Mouse (Mus musculus) midbrain, embryonic 12.5 days (tissue): Measurements from ENCODE around the gene Neu4. TPM values are rescaled to one million over a fixed set of nuclear protein-coding genes. Genes with fewer than 3 reads are reported as not detected.
"Not testable (repeated sequence)": the region's sequence is repeated elsewhere in the genome, so short reads cannot be mapped to it uniquely, and the experiment has no call there.

ENCODE experiments used
- ATAC-seq: fragments of 200-750 bp; cut with Nextera tagmentation; 2 replicates; pipeline ENCODE4 v1.8.0; 2017; ENCODE audit warnings: low read depth, moderate TSS enrichment, moderate library complexity; ENCODE audit not compliant: low FRiP score
- H3K27ac ChIP-seq: fragments of 300-500 bp; sonication (generic); replicated peaks from 2 replicates; pipeline ENCODE4 v1.5.1; 2016; ENCODE audit warnings: mild to moderate bottlenecking
- H3K27me3 ChIP-seq: fragments of 300-500 bp; sonication (generic); 2 replicates; pipeline ENCODE4 v1.6.1; 2016; ENCODE audit warnings: mild to moderate bottlenecking
- H3K36me3 ChIP-seq: fragments of 300-500 bp; sonication (generic); 2 replicates; pipeline ENCODE4 v1.6.1; 2016
- H3K4me1 ChIP-seq: fragments of 300-500 bp; sonication (generic); 2 replicates; pipeline ENCODE4 v1.6.1; 2016
- H3K4me2 ChIP-seq: fragments of 300-500 bp; sonication (generic); replicated peaks from 2 replicates; pipeline ENCODE4 v1.6.1; 2016; ENCODE audit warnings: mild to moderate bottlenecking, moderate library complexity
- H3K4me3 ChIP-seq: fragments of 300-500 bp; sonication (generic); 2 replicates; pipeline ENCODE4 v1.5.1; 2016; ENCODE audit warnings: mild to moderate bottlenecking
- H3K9ac ChIP-seq: fragments of 300-500 bp; sonication (generic); replicated peaks from 2 replicates; pipeline ENCODE4 v1.6.1; 2016; ENCODE audit warnings: mild to moderate bottlenecking, moderate library complexity
- H3K9me3 ChIP-seq: fragments of 300-500 bp; sonication (generic); 2 replicates; pipeline ENCODE4 v1.6.1; 2016; ENCODE audit warnings: mild to moderate bottlenecking
- WGBS: fragments of 180-500 bp; shearing (Covaris S2); methylation state at CpG from one replicate; pipeline ENCODE4 v1.1.7; 2016; 5-methylcytosine and 5-hydroxymethylcytosine counted together
- polyA plus RNA-seq: library from polyadenylated mRNA; unstranded; fragments of >200 nt; fragmentation: Nextera tagmentation; extraction: Ambion mirVana; gene quantifications from 2 replicates; pipeline ENCODE4 v1.2.1, GENCODE M21; 2016

Neu4 gene
- polyA plus RNA-seq, 1 experiment from 2014 or later = not detected

DNA sequence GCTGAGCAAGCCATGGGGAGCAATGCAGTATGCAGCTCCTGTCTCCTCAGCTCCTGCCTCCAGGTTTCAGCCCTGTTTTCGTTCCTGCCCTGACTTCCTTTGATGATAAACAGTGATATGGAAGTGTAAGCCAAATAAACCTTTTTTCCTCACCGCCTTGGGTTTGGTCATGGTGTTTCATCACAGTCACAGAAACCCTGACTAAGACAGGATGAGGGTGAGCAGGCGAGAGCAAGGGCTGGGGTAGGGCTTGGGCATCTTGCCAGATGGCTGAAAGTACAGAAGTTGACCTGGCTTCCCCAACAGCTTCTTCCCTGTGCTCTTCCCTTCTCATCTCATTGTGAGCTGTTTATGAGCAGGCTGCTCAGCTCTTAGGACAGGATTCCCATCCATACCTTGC lies 35.7 kb downstream of the Neu4 start:
- Histone ChIP-seq H3K4me3 (no peak overlapping the region), H3K9ac (no peak overlapping the region), H3K27ac (no peak overlapping the region), H3K4me1 (no peaks in the 10 kb centered on the region), H3K27me3 (no peaks in the 10 kb centered on the region), H3K36me3 (no peaks in the 10 kb centered on the region), H3K4me2 (no peak overlapping the region), H3K9me3 (no peaks in the 10 kb centered on the region)
- 82% methylated on average over 3 of the region's 3 CpGs for WGBS
- ATAC-seq = no peak

DNA sequence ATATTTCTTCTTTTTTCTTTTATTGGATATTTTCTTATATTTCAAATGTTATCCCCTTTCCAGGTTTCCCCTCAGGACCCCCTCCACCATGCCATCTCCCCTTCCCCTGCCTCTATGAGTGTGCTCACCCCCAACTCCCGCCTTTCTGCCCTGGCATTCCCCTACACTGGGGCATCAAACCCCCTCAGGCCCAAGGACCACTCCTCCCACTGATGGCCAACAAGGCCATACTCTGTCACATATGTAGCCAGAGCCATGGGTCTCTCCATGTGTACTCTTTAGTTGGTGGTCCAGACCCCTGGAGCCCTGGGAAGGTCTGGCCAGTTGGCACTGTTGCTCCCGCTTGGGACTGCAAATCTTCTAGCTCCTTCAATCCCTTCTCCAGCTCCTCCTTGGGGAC lies 37.1 kb downstream of the Neu4 start:
- ATAC-seq = no peak
- Histone ChIP-seq H3K4me1 (no peaks in the 10 kb centered on the region), H3K9ac (no peak overlapping the region), H3K27ac (no peak overlapping the region), H3K36me3 (no peaks in the 10 kb centered on the region), H3K9me3 (no peaks in the 10 kb centered on the region), H3K4me2 (no peak overlapping the region), H3K4me3 (no peak overlapping the region), H3K27me3 (no peaks in the 10 kb centered on the region)
- 95% methylated on average over 2 of the region's 2 CpGs for WGBS

GRCm38 (mm10) chr1:94058281-94058680 lies 38.0 kb downstream of the Neu4 start:
- not testable (repeated sequence) for H3K27ac ChIP-seq, H3K4me1 ChIP-seq, H3K9ac ChIP-seq, H3K9me3 ChIP-seq, H3K27me3 ChIP-seq, H3K36me3 ChIP-seq, H3K4me2 ChIP-seq, ATAC-seq, H3K4me3 ChIP-seq
- WGBS = 65% methylated on average over 1 of the region's 1 CpGs

- H3K4me2 ChIP-seq = no peak overlapping the region
- no peak for ATAC-seq
- H3K9ac ChIP-seq = no peak overlapping the region
- no peaks in the 10 kb centered on the region for H3K4me1 ChIP-seq
- 90% methylated on average over 6 of the region's 6 CpGs for WGBS
- H3K36me3 ChIP-seq = no peaks in the 10 kb centered on the region
- no peak overlapping the region for H3K27ac ChIP-seq
- H3K27me3 ChIP-seq = no peaks in the 10 kb centered on the region
- no peaks in the 10 kb centered on the region for H3K9me3 ChIP-seq
- no peak overlapping the region for H3K4me3 ChIP-seq
Observed at GRCm38 (mm10) chr1:94074756-94075155, 54.5 kb downstream of the Neu4 start.

DNA sequence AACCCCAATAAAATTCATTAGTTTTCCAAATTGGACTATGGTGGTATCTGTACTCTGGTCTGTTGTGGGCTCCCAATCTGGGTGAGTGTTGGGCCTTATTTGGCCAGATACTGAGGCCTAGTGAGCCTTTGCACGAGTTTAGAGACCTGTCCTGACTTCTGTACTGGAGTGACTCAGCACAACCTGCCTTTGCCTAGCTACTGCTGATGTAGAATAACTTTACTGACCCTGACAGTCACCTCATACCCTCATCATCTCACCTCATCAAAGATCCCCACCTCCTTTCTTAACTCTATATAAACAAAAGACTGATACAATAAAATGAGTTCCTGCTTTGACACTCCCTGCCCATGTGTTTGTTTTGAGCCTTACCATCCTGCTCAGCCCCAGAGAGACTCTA lies 56.5 kb downstream of the Neu4 start:
- no peaks in the 10 kb centered on the region for H3K36me3 ChIP-seq
- H3K27ac ChIP-seq = no peak overlapping the region
- H3K4me1 ChIP-seq = no peaks in the 10 kb centered on the region
- no peak for ATAC-seq
- H3K27me3 ChIP-seq = peaks cover 5% of the 10 kb centered on the region; the same call in 1 of the 2 replicates
- 32% methylated on average over 1 of the region's 1 CpGs for WGBS
- no peak overlapping the region for H3K4me2 ChIP-seq
- H3K9ac ChIP-seq = no peak overlapping the region
- no peak overlapping the region for H3K4me3 ChIP-seq
- no peaks in the 10 kb centered on the region for H3K9me3 ChIP-seq

Other genes with a start within 250 kb of the Neu4 start
- gene Dtymk, start 218.5 kb upstream of the Neu4 start, polyA plus RNA-seq = 208 and 217 TPM in 2 replicates
- 17.0 and 19.2 TPM in 2 replicates for gene Ing5, start 216.5 kb upstream of the Neu4 start, polyA plus RNA-seq
- 19.5 and 19.9 TPM in 2 replicates for gene D2hgdh, start 195.5 kb upstream of the Neu4 start, polyA plus RNA-seq
- gene Gal3st2, start 159.1 kb upstream of the Neu4 start, polyA plus RNA-seq = 0.08 TPM in 1 of 2 replicates, not detected in the other
- not detected in 2 replicates for gene Gal3st2b, start 102.1 kb upstream of the Neu4 start, polyA plus RNA-seq
- not detected in 2 replicates for gene Gal3st2c, start 29.9 kb upstream of the Neu4 start, polyA plus RNA-seq
- not detected in 2 replicates for gene Pdcd1, start 32.1 kb downstream of the Neu4 start, polyA plus RNA-seq